Mouse (Mus musculus): Measurements from ENCODE around the gene Rin2.
A peak's percentile ranks its signal among the peaks of the same experiment; 100 is the strongest.

Gene Rin2

GRCm38 (mm10) chr2:145675142-145675755 is at the start of gene Rin2:
Gene Rin2 (plus strand): TSS chr2:145675215.
- peak; percentile 92 for DNase-seq (ENCODE audit: low spot score)

GRCm38 (mm10) chr2:145631123-145631798 is 43.8 kb upstream of the Rin2 start:
- no peak for DNase-seq (ENCODE audit: low spot score)

DNA sequence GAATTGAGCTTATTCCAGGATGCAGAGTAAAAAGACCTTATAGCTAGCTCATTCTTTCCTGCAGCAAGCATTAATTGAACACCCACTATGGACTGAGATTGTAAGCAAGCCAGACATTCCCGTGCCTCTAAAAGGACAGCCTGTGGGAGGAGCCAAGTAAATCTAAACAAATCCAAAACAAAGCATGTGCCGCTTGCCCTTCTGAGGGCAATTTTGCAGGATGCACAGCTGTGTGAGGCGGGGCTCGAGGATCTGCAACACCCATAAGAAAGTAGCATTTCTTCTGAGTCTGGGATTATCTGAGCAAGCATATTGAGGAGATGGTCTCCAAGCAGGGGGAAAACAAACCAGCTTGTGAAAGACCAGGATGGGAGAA is 43.2 kb upstream of the Rin2 start:
- DNase-seq (ENCODE audit: low spot score), result no peak

DNA sequence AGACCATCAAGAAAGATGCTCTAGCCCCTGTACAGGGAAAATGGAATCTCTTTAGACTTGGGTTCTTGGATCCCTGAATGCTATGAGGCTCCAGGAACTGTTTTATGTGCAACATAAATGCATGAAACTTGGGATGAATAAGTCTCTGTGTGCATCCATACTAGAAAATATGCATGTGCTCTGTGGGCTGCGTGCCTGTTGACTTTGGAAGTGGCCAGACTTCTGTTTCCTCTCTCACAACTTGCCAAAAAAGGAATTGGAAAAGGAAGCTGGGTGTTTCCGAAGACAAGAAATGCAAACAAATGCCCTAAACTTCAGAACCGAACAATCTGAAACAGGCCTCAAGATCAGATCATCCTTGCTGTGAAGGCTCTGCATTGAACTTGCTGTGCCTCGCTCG is 41.2 kb upstream of the Rin2 start:
- DNase-seq (ENCODE audit: low spot score), result no peak

DNA sequence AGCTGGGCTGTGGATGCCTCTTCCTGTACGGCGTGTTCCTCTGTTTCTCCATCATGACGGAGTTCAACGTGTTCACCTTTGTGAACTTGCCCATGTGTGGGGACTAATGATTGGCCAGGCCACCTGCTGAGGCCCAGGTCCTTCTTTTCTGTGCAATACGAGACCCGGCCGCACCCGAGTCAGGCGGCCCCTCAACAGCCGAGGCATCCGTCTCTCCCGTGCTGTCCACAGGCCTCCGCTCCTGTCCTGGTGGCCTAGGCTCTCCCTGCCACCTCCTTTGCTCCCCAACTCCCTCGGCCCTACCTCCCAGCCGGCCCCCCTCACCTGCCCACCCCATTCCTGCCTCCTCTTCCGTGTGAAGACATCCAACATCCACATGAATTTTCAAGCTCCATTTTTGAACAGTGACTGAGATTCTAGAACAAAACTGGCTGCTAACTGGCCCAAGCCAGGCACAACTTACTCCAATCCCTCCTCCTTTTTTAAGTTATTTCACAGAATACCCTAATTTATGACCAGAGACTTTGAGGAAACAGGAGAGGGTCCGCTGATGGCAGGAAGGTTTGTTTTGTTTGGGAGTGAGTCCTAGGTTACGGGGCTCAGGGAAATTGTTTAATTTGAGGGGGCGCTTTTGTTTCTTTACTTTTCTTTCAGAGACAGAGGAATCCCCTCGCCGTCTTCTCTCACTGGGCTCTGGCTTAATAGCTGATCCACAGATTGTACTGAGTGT is 34.6 kb upstream of the Rin2 start:
- DNase-seq (ENCODE audit: low spot score), result no peak

GRCm38 (mm10) chr2:145655373-145655960 is 19.5 kb upstream of the Rin2 start:
- DNase-seq (ENCODE audit: low spot score), result peak; percentile 57

GRCm38 (mm10) chr2:145656121-145656520 is 18.9 kb upstream of the Rin2 start:
- DNase-seq (ENCODE audit: low spot score), result no peak

DNA sequence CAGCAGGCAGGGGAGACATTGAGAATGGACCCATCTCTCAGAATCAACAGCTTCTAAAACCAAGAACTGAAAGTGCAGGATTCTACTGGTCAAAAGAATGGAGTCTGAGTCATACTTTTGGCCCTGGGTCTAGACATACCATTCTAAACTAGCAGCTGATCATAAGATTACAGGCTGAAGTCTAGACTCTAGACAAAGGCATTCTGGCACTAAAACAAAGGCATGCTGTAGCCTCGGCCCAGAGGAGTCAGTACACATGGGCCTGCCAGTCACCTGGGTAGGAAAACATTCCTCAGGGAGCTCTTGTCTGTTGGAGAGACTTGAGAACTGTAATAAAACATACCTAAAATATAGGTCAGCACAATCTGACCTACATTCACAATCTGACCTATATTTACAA is 18.3 kb upstream of the Rin2 start:
- DNase-seq (ENCODE audit: low spot score), result no peak

GRCm38 (mm10) chr2:145661242-145661641 is 13.8 kb upstream of the Rin2 start:
- DNase-seq (ENCODE audit: low spot score), result no peak

DNA sequence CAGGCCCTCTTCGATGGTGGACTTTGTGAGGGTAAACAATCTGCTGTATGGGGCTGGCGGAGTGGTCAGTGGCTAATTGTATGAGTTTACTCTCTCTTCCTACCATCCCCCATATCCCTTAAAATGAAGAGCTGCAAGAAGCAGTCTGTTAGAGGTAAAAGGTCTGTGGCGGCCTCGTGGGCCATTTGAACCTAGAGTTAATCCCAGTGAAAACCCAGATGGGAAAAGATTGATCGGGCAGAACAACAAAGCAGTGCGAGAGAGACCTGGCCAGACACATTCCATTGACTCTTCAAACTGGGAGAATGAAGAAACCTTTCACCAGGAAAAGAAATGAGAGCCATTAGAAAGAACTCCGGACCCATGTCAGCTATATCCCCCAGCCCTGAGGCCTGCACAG is 11.1 kb upstream of the Rin2 start:
- DNase-seq (ENCODE audit: low spot score), result no peak

- DNase-seq (ENCODE audit: low spot score), result no peak
These were observed 10.7 kb upstream of the Rin2 start for GRCm38 (mm10) chr2:145664311-145664710.

GRCm38 (mm10) chr2:145668135-145668534 is 6.9 kb upstream of the Rin2 start:
- no peak for DNase-seq (ENCODE audit: low spot score)

- no peak for DNase-seq (ENCODE audit: low spot score)
These were observed 4.9 kb upstream of the Rin2 start for GRCm38 (mm10) chr2:145670131-145670530.

GRCm38 (mm10) chr2:145674496-145675141 is 396 bp upstream of the Rin2 start:
- DNase-seq (ENCODE audit: low spot score), result peak; percentile 46

- peak; percentile 24 for DNase-seq (ENCODE audit: low spot score)
These were observed 935 bp downstream of the Rin2 start for GRCm38 (mm10) chr2:145675756-145676543.

- no peak for DNase-seq (ENCODE audit: low spot score)
These were observed 1.5 kb downstream of the Rin2 start for GRCm38 (mm10) chr2:145676544-145676925.

DNA sequence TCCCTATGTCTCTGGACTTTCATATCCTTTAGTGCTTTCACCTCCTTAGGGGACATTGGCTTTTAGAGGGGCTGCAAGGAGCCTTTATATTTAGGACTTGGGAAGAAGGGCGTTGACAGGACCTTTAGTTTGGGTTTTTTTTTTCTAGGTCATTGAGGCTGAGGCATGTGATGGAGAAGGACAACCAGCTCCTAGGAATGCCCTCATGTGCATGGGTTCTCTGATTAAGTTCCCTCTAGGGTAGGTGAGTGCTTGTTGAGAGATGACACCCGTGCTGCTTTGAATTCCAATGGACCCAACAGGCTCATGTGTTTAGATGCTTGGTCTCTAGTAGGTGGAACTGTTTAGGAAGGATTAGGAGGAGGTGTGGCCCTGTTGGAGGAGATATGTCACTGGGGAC is 1.9 kb downstream of the Rin2 start:
- DNase-seq (ENCODE audit: low spot score), result no peak

DNA sequence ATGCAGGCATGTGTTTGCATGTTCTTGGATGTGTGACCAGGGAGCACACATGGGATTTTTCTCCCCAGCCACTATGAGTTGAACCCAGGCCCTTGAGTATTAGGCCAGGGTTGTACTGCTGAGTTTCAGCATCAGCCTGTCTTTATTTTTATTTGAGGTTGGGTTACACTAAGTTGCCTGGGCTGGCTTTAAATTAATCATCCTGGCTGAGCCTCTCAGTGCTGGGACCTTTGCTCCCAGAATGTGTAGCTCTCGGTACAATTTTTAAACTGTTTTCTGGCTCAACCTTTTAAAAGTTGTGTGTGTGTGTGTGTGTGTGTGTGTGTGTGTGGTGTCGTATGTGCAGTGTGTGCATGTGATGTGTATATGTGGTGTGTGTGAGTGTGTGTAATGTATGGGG is 5.1 kb downstream of the Rin2 start:
- DNase-seq (ENCODE audit: low spot score), result no peak

DNA sequence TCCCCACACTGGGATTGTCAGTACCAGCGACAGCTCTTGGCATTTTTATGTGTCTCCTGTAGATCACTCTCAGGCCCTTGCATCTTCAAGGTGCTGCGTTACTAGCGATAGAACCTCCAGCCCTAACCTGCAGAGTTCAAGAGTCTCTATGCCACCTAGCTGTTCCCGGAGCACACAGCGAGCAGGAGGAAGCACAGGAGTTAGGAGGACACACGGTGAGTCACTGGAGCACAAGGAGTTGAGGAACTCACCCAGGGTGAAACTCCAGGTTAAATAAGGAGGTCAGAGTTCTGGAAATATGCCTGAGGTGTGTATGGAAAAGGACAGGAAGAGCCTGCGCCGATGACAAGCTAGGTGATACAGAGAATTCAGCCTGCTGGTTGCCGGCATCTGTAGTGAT is 5.7 kb downstream of the Rin2 start:
- DNase-seq (ENCODE audit: low spot score), result no peak

- no peak for DNase-seq (ENCODE audit: low spot score)
These were observed 6.6 kb downstream of the Rin2 start for GRCm38 (mm10) chr2:145681626-145682025.

DNA sequence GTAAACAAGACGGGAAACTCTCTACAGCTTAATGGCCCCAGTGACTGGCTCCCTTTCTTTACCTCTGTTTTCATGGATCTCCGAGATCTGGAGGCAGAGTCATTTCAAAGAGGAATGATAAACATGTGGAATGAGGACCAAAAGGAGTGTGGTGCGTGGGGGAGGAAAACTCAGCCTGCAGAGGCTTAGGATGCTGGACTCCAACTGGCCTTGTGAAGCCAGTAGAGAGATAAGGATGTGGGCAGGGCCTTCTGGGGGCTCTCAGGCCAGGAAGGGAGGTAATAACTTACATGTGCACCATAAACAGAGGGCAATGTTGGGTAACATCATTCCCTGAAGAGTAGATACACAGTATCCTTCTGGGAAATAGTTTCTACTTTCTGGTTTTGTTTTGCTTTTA is 7.9 kb downstream of the Rin2 start:
- DNase-seq (ENCODE audit: low spot score), result no peak

GRCm38 (mm10) chr2:145683536-145683935 is 8.5 kb downstream of the Rin2 start:
- DNase-seq (ENCODE audit: low spot score), result no peak
